Mouse (Mus musculus) testis, postnatal 10 days (tissue): Measurements from ENCODE around the gene Elmo3.

Source experiments
- DNase-seq: peaks from one replicate; pipeline ENCODE4 v3.0.0; 2021; ENCODE audit warnings: low spot score

Elmo3 gene

DNA sequence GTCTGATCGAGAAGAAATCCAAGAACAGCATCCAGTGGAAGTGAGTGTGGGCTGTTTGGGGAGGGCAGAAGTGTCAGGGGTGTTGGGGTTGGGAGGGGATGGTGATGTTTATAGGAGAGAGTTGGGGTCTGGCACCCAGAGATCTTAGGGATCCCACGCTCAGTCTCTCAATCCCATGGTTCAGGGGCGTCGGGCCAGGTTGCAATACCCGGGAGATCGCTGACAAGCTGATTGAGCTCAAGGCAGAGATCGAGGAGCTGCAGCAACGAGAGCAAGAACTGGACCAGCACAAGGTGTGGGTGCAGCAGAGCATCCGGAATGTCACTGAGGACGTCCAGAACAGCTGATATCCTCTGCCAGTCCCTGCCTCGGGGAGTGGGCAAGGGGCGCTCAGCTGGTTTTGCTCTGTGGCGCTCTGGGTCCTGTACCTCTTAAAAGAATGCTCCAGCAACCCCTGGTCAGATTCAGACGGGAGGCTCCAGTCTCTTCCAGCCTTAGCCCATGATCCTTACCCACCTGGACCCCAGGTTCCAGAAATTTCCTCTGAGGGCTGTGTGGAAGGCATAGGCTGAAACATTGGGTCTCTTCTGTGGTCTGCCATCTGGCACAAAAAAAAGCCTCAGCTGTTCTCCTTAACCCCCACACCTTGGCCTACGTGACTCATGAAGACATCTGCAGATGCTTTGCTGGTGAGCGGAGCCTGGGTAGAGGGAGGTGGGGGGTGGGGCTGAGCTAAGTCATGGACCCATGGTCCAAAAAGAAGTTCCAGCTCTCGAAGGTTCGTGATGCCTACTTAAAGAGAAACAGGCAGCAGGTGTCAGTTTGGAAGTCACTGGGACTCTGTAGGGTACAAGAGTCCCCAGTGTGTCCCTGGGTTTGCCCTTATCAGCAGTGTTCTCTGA, 6.8 kb upstream of the Elmo3 start:
- no peak for DNase-seq

DNA sequence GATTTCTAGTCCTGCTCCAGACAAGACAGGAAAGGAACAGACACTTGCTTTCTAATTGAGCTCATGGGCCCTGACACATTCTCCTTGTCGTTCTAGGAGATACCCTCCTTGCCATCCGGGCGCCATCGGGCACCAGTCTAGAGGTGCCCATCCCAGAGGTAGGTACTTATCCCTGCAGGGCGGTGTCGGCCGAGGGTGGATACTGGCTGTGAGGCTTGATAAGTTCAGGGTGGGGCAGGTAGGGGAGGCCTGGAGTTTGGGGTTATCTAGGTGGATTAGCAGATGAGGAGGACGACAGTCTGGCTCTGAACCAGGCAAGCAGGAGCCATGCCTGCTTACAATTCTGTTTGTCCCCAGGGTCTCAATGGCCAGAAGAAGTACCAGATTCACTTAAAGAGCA, 5.4 kb upstream of the Elmo3 start:
- DNase-seq: no peak

DNA sequence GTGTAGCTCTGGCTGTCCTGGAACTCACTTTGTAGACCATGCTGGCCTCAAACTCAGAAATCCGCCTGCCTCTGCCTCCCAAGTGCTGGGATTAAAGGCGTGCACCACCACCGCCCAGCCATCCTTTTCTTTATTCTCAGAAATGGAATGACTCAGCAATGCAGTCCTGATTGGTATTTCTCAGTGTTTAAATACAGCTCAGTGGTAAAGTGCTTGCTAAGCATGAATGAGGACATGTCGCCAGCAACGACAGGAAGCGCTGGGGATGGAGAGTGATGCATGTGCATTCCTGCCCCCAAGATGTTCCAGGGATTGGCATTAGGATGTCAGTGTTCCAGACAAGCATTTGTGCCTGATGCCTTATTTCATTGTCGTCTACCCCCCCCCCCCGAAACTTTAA, 2.0 kb upstream of the Elmo3 start:
- no peak for DNase-seq

DNA sequence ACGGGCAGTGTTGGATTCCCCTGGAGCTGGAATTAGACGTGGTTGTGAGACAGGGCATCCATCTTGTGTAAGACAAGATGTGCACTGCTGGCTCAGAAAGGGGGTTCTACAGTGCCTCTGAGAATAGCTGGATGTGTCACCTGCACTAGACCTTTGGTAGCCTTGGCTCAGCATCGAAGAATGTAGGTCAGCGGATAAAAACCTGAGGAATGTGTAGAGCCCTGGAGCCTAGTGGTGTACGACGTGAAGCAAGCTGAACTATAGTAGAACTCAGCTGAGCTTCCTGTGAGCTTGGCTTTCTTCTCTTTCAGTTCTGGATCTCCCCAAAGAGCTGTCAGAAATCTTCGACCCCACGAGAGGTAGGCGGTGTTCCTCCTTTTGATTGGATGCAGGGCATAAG, 1.5 kb upstream of the Elmo3 start:
- no peak for DNase-seq

GRCm38 (mm10) chr8:105304325-105305210, 833 bp upstream of the Elmo3 start:
- no peak for DNase-seq

GRCm38 (mm10) chr8:105306146-105306691, 818 bp downstream of the Elmo3 start:
- DNase-seq: no peak

GRCm38 (mm10) chr8:105307670-105308069, 2.3 kb downstream of the Elmo3 start:
- no peak for DNase-seq

DNA sequence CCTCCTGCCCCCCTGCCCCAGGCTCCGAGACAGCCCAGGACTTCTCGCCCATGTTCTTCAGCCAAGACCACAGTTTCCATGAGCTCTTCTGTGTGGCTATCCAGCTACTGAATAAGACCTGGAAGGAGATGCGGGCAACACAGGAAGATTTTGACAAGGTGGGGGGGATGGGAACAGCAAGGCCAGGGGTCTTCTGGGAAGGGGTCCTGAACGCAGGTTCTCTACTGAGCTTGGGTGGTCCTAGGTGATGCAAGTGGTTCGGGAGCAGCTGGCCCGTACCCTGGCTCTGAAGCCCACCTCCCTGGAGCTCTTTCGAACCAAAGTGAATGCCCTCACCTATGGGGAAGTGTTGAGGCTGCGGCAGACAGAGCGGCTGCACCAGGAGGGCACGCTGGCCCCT, 3.0 kb downstream of the Elmo3 start:
- no peak for DNase-seq

- no peak for DNase-seq
Observed at GRCm38 (mm10) chr8:105309142-105309847, 3.9 kb downstream of the Elmo3 start.

GRCm38 (mm10) chr8:105310118-105310517, 4.7 kb downstream of the Elmo3 start:
- DNase-seq: no peak

DNA sequence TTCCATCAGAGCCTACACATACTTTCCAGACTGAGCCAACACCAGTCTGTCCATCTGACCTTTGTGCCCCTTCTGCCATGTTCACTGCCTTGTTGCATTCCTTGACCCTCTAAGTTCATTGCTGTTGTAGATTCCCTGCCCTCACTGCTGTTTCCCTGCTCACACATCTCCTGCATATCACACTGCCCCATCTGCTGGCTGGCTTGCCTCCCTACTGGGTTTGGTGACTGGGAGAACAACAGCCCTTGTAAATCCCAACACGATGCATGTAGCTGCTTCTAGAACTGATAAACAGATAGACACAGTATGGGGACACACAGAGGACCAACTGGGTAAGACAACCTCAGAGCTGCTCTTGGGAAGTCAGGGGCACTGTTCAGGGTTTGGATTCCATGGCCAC, 6.3 kb downstream of the Elmo3 start:
- no peak for DNase-seq

- DNase-seq: no peak
Observed at GRCm38 (mm10) chr8:105312891-105313481, 7.6 kb downstream of the Elmo3 start.

DNA sequence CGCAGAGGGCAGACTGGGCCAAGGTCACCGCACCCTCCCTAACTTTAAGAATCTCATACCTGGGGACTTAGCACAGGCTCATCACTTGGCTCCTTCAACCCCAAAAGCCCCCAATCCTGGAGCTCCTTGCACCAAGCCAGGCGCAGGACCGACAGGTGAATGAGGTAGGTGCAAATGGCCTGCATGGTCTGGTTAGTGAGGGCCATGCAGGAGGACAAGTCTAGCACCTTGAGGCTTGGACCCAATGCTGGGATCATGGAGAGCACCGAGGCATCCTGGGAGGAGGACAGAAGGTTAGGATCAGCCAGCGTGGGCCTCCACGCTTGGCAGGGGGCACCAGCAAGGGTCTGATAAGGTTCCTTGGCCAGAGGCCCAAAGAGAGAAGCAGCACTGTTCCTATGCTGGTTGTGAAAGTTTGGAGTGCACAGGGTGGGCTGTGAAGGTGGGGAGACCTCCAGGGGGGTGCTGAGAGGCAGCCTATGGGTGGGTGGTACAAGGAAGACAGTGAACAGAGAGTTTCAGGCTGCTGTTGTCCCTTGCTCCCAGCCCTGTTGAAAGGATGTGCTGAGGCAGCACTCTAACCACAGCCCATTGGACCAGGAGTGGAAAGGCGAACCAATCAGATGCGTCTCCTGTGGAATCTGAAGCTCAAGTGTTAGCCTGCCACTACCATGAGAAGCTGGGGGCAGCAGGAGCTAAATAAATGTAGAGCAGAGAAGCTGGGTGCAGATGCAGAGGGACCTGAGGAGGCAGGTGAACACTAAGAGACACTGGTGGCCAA, 8.4 kb downstream of the Elmo3 start:
- no peak for DNase-seq

GRCm38 (mm10) chr8:105315073-105315769, 9.8 kb downstream of the Elmo3 start:
- no peak for DNase-seq

DNA sequence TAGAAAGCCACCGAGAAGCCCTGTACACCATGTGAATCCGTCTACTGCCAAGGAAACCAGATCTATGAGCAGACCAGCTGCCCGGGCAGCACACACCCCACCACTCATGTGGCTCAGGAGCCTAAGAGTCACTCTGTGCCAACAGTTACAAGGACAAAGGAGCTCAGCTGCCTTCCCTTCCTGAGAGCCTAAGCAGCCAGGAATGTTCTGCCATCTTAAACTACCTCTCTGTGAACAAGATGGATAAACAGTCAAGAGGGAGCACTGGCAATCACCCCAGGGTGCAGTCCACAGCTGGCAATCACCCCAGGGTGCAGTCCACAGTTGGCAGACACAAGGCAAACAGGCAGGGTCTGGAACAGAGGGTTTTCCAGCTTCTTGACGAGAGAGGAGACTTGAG, 12.5 kb downstream of the Elmo3 start:
- DNase-seq: no peak

GRCm38 (mm10) chr8:105318662-105319190, 13.3 kb downstream of the Elmo3 start:
- no peak for DNase-seq

GRCm38 (mm10) chr8:105323183-105323582, 17.8 kb downstream of the Elmo3 start:
- DNase-seq: no peak

- peak; percentile 63 for DNase-seq
Observed at GRCm38 (mm10) chr8:105325641-105326093, 20.3 kb downstream of the Elmo3 start.

DNA sequence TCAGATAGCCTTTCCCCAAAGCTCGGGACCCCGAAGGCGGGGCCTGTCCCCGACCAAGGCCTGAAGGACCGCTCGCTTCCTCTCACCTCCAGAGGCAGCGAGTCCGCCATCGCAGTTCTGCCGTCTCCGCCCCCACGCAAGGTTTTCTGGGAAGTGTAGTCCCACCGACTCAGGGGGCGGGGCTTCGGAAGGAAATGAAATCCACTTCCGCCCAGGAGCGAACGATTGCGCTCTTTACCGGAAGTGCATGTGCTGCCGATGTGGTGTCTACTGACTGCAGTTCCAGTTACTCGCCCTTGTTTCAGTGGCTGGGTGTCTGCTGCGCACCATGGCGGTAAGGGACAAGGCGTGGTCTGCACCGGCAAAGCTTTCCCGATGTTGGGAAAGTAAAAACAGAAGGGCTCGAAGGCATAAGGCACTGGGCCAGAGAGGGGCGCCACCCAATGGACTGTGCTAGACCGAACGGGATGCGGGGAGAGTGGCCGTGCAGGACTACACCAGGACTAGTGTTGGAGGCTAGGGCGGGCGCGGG, 20.8 kb downstream of the Elmo3 start, which contains the start of the genes Lrrc29 and Tmem208:
TSS of gene Lrrc29 (minus strand) at position 138 of the 532 bp plus-strand sequence.
TSS of gene Tmem208 (plus strand) at position 214 of the 532 bp plus-strand sequence.
- DNase-seq: peak; percentile 99
